ENCODE assay signal across 9 mouse cellular contexts in genomic region chr12:75656580-75656979, GRCm38 (mm10). TPM values are rescaled to one million over a fixed set of nuclear protein-coding genes. Genes with fewer than 3 reads are reported as not detected.
DNase-seq lines count a peak whose midpoint lies in the region; ATAC-seq and TF ChIP-seq lines count a peak whose summit lies in the region.
"Had no signal": no experiment of that assay in that cellular context is flagged by ENCODE, and none has a peak within 500 bp of the region (broad histone marks: within the 10 kb centered on the region; RNA-seq: fewer than 3 reads in every experiment).

No protein-coding gene starts in this region.

- 28% methylated on average over 3 of the region's 3 CpGs for WGBS in forebrain, embryonic 14.5 days
- 52% methylated on average over 3 of the region's 3 CpGs for WGBS in forebrain, embryonic 10.5 days

- no peaks in the 10 kb centered on the region for H3K36me3 ChIP-seq in forebrain, embryonic 14.5 days (ENCODE audit: control insufficient read depth, insufficient read depth, low read length)
- H3K36me3 ChIP-seq in forebrain, embryonic 10.5 days (replicated peaks) = no peaks in the 10 kb centered on the region
- no peaks in the 10 kb centered on the region for H3K36me3 ChIP-seq in testis, adult 2 months (ENCODE audit: control insufficient read depth, insufficient read depth, low read length)
- H3K36me3 ChIP-seq: heart, embryonic 13.5 days had no signal

- no peak overlapping the region for H3K4me2 ChIP-seq in forebrain, embryonic 14.5 days (ENCODE audit: low read length)
- H3K4me2 ChIP-seq: heart, embryonic 13.5 days had no signal

- TF ChIP-seq POLR2A in testis, adult 2 months (IDR thresholded peaks at IDR 0.05; ENCODE audit: control insufficient read depth, low read depth, low read length) = no peak
- no peak for TF ChIP-seq POLR2A in embryonic fibroblast, embryonic 13.5 days (IDR thresholded peaks at IDR 0.05; ENCODE audit: low read depth, low read length)

- no peaks in the 10 kb centered on the region for H3K9me3 ChIP-seq in forebrain, embryonic 14.5 days (replicated peaks; ENCODE audit: control insufficient read depth, low read length)
- H3K9me3 ChIP-seq in forebrain, embryonic 10.5 days = no peaks in the 10 kb centered on the region
- H3K9me3 ChIP-seq: heart, embryonic 13.5 days had no signal

- no peak overlapping the region for H3K9ac ChIP-seq in forebrain, embryonic 14.5 days (ENCODE audit: low read length)
- H3K9ac ChIP-seq: heart, embryonic 13.5 days had no signal

- TF ChIP-seq CTCF in testis, adult 2 months (IDR thresholded peaks at IDR 0.05; ENCODE audit: control insufficient read depth, insufficient read depth, insufficient replicate concordance, low read depth, low read length) = peak; percentile 54; the same call in 1 of the 2 replicates
- TF ChIP-seq CTCF in embryonic fibroblast, embryonic 13.5 days (IDR thresholded peaks at IDR 0.05; ENCODE audit: borderline replicate concordance, insufficient read depth, low read length) = peak; percentile 85; the same call in 1 of the 2 replicates
- peak; percentile 75 for TF ChIP-seq CTCF in left cerebral cortex, adult 2 months (IDR thresholded peaks at IDR 0.05)

- ATAC-seq in forebrain, embryonic 14.5 days = peak; percentile 61; the same call in 1 of the 2 replicates

- peak; percentile 53 for DNase-seq in forebrain, embryonic 14.5 days (ENCODE audit: low spot score)
- no peak for DNase-seq in forebrain, embryonic 10.5 days (ENCODE audit: extremely low spot score, low spot score)
- DNase-seq in testis, postnatal 14 days (ENCODE audit: low spot score) = no peak
- peak; percentile 22 to 32 for DNase-seq in left cerebral cortex, adult 2 months (ENCODE audit: extremely low spot score in 1 of 2, low spot score in 2 of 2)
- DNase-seq in retina, postnatal 1 day = peak; percentile 53
- no peak for DNase-seq in spleen, postnatal 4 days (ENCODE audit: low spot score in 2 of 2)

- H3K27me3 ChIP-seq in forebrain, embryonic 14.5 days (replicated peaks; ENCODE audit: control insufficient read depth, insufficient read depth, low read length) = no peaks in the 10 kb centered on the region
- no peaks in the 10 kb centered on the region for H3K27me3 ChIP-seq in forebrain, embryonic 10.5 days (ENCODE audit: poor library complexity, severe bottlenecking)
- no peaks in the 10 kb centered on the region for H3K27me3 ChIP-seq in testis, adult 2 months (ENCODE audit: control insufficient read depth, insufficient read depth, low read length)
- H3K27me3 ChIP-seq: heart, embryonic 13.5 days had no signal

- H3K27ac ChIP-seq in forebrain, embryonic 14.5 days (ENCODE audit: low read depth, low read length) = no peak overlapping the region
- no peak overlapping the region for H3K27ac ChIP-seq in forebrain, embryonic 10.5 days
- no peak overlapping the region for H3K27ac ChIP-seq in testis, adult 2 months (ENCODE audit: control insufficient read depth, insufficient read depth, low read depth, low read length)
- H3K27ac ChIP-seq in embryonic fibroblast, embryonic 13.5 days (ENCODE audit: insufficient read depth, low read length) = no peak overlapping the region
- no peak overlapping the region for H3K27ac ChIP-seq in left cerebral cortex, adult 2 months
- H3K27ac ChIP-seq: heart, embryonic 13.5 days had no signal

- intact Hi-C loops in left cerebral cortex, adult 2 months (cut with DNase I) = loop anchor here (2.0 kb wide), 1 partner anchor 190 kb away; no protein-coding TSS in a partner anchor

- H3K4me1 ChIP-seq in forebrain, embryonic 14.5 days (ENCODE audit: control insufficient read depth, insufficient read depth, low read length) = no peaks in the 10 kb centered on the region
- no peaks in the 10 kb centered on the region for H3K4me1 ChIP-seq in forebrain, embryonic 10.5 days
- no peaks in the 10 kb centered on the region for H3K4me1 ChIP-seq in testis, adult 2 months (ENCODE audit: control insufficient read depth, insufficient read depth, low read length)
- H3K4me1 ChIP-seq in embryonic fibroblast, embryonic 13.5 days (ENCODE audit: control insufficient read depth, insufficient read depth, low read length) = peaks cover 13% of the 10 kb centered on the region

- no peak overlapping the region for H3K4me3 ChIP-seq in forebrain, embryonic 14.5 days (ENCODE audit: low read depth, low read length)
- no peak overlapping the region for H3K4me3 ChIP-seq in forebrain, embryonic 10.5 days
- H3K4me3 ChIP-seq in testis, adult 2 months (ENCODE audit: control insufficient read depth, low read depth, low read length) = no peak overlapping the region
- H3K4me3 ChIP-seq in embryonic fibroblast, embryonic 13.5 days (ENCODE audit: insufficient read depth, low read length) = no peak overlapping the region
- H3K4me3 ChIP-seq in left cerebral cortex, adult 2 months = no peak overlapping the region
- H3K4me3 ChIP-seq: heart, embryonic 13.5 days had no signal

RNA-seq across cellular contexts. Expression of gene Wdr89, which starts 12.8 kb away (rescaled TPM):
- polyA plus RNA-seq in forebrain, embryonic 14.5 days (2014; fragmentation: Nextera tagmentation; extraction: Ambion mirVana) = 5.6 and 6.6 TPM in 2 replicates
- polyA plus RNA-seq in forebrain, embryonic 10.5 days (2016; fragmentation: Nextera tagmentation; extraction: Ambion mirVana) = 13.9 and 14.7 TPM in 2 replicates
- polyA plus RNA-seq in testis, adult 2 months (2012; rRNA removed) = 1.1 and 1.4 TPM in 2 replicates
- 25.5 and 32.7 TPM in 2 replicates for polyA plus RNA-seq in embryonic fibroblast, embryonic 13.5 days (2011; ENCODE audit: insufficient read length, low read depth, missing spikeins)
- total RNA-seq in left cerebral cortex, adult 2 months (2021) = 1 to 10 TPM; 2.3 to 3.7 TPM

Comparison
In these comparisons a context has a peak if more than half of its experiments do, and no peak if none do; other contexts are left out.
1. DNase-seq: peak in forebrain, embryonic 14.5 days (single experiment), left cerebral cortex, adult 2 months (2 of 2) and retina, postnatal 1 day (single experiment); none in forebrain, embryonic 10.5 days (single experiment), testis, postnatal 14 days (single experiment) and spleen, postnatal 4 days (0 of 2).
2. Peak in every context shown above with its lines, with median percentiles within 50 percentile points of each other: CTCF ChIP-seq.